Mouse (Mus musculus): ENCODE results near the gene Pex3.

The Pex3 gene

GRCm38 (mm10) chr10:13552646-13553497 lies at the start of gene Pex3, which contains the start of gene Adat2:
Gene Pex3, minus strand, starts transcription at chr10:13553142.
Gene Adat2, plus strand, starts transcription at chr10:13552894.
- in situ Hi-C loops (cut with MboI; ENCODE audit: low sequenced_read_pairs), result loop anchor here (25.0 kb wide), 1 partner anchor 409 kb away; the partner anchor contains the start of gene Hivep2

- in situ Hi-C loops (cut with MboI; ENCODE audit: low sequenced_read_pairs), result no loop called here
These were observed 48.0 kb upstream of the Pex3 start for GRCm38 (mm10) chr10:13600926-13601325.

- in situ Hi-C loops (cut with MboI; ENCODE audit: low sequenced_read_pairs), result no loop called here
These were observed 44.5 kb upstream of the Pex3 start for GRCm38 (mm10) chr10:13597491-13597890.

GRCm38 (mm10) chr10:13596866-13597265 lies 43.9 kb upstream of the Pex3 start:
- in situ Hi-C loops (cut with MboI; ENCODE audit: low sequenced_read_pairs), result no loop called here

DNA sequence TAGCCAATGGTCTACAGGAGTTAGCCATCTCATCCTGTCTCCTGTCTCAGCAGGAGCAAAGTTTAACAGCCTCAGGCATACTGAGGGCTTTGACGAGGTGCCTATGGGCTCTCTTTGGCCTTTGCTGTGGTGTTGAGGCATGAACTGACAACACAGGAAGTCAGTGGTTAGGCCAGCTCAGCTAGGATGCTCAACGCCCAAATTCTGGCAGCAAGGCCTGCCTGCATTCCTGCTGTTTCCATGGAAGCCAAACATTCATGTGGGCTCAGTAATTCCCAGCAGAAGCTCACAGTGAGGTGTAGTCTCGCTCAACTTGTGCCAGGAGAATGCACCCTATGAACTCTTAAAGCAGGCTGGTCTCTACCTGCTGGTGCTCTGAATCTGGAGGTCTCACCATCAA lies 43.1 kb upstream of the Pex3 start:
- in situ Hi-C loops (cut with MboI; ENCODE audit: low sequenced_read_pairs), result no loop called here

DNA sequence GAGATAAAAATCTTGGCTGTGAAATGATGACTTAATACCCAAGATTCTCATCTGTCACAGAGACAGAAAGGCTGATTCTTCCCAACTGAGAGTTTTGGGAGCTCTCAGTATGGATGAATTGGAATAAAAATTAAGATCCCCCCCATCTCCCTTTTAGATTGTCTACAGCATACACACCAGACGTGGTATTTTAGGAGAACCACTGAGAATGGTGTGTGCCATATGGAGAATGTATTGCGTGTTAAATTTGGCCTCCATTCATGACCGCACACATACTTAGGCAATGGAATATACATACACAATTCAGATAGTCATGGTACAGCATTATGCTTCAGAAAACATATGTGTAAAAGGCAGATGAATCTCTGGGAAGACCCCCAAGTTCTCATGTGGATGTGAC lies 40.6 kb upstream of the Pex3 start:
- in situ Hi-C loops (cut with MboI; ENCODE audit: low sequenced_read_pairs), result no loop called here

DNA sequence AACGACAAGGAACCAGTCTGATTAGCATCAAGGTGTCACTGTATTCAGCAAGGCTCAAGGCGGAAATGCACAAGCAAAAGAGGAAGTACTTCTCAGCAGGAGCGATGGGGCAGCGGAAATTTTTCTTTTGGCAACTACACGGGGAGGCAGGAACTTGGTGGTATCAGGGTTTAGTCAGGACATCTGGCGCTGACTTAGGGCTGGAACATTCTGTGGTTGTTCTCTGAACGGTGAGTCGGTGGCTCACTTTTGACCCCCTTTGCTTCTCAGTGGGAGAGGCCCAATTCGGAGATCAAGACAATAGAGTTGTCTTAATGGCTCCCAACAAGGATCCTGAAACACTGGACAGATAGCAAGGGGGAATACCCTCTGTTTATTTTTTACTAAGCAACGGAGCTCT lies 39.3 kb upstream of the Pex3 start:
- in situ Hi-C loops (cut with MboI; ENCODE audit: low sequenced_read_pairs), result no loop called here

GRCm38 (mm10) chr10:13587914-13588313 lies 35.0 kb upstream of the Pex3 start:
- in situ Hi-C loops (cut with MboI; ENCODE audit: low sequenced_read_pairs), result no loop called here

DNA sequence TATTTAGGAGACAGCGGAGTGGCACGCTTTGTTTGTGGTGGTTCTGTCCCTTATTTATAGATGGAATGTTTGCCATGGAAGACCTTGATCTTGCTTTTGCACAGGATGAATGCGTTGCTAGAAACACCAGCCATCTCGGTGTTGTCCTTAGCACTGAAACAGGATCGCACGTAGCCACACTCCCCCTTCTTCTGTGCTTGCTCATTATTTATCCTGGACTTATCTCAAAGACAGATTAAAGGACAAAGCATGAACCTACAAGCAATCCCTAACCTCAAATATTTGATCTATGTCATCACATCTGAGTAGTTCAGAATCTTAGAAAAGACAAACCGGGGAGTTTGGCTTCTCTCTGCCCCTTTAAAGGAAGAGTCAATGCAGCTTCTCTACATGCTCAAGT lies 24.2 kb upstream of the Pex3 start:
- in situ Hi-C loops (cut with MboI; ENCODE audit: low sequenced_read_pairs), result no loop called here

DNA sequence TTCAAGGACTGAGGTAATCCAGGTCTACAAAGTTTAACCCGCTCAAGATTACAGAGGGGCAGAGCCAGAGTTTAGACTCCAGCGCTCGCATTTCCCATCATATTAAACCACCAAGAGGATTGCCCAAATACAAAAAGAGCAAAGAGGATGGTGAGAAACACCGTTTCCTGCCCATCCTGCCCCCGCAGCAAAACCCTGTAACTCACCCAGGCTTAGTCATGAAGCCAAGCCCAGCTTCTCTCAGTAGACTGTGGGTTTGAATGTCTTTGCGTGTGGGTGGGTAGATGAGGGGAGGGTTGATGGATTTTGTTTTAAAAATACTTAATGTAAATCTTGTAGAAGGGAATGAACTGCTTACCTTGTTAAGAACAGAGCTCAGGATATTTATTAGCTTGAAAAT lies 19.5 kb upstream of the Pex3 start:
- in situ Hi-C loops (cut with MboI; ENCODE audit: low sequenced_read_pairs), result loop anchor here (25.0 kb wide), 1 partner anchor 390 kb away; the partner anchor contains the start of gene Hivep2

DNA sequence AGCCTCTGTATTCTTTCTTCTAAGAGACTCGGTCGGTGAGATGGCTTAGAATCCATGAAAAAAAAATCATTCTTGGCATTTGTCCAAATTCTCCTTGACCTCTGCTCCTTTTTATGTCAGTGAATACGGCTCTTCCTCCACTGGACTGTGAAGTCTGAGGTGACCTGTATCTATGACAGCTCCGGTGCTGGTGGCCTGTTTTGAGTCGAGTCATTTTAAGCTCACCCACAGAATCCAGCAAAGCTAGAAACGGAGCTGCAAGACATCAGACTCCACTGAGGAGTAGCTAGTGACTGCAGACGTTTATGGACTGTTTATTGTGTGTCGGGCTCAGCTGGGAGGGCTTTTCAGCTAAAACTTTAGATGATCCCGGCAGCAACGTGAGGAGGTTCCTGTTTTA lies 19.1 kb upstream of the Pex3 start:
- in situ Hi-C loops (cut with MboI; ENCODE audit: low sequenced_read_pairs), result loop anchor here (25.0 kb wide), 1 partner anchor 390 kb away; the partner anchor contains the start of gene Hivep2

- in situ Hi-C loops (cut with MboI; ENCODE audit: low sequenced_read_pairs), result loop anchor here (25.0 kb wide), 1 partner anchor 391 kb away; the partner anchor contains the start of gene Hivep2
These were observed 18.0 kb upstream of the Pex3 start for GRCm38 (mm10) chr10:13570697-13571538.

GRCm38 (mm10) chr10:13569818-13570217 lies 16.9 kb upstream of the Pex3 start:
- in situ Hi-C loops (cut with MboI; ENCODE audit: low sequenced_read_pairs), result loop anchor here (25.0 kb wide), 1 partner anchor 392 kb away; the partner anchor contains the start of gene Hivep2

GRCm38 (mm10) chr10:13566393-13566792 lies 13.5 kb upstream of the Pex3 start:
- in situ Hi-C loops (cut with MboI; ENCODE audit: low sequenced_read_pairs), result loop anchor here (25.0 kb wide), 1 partner anchor 396 kb away; the partner anchor contains the start of gene Hivep2

DNA sequence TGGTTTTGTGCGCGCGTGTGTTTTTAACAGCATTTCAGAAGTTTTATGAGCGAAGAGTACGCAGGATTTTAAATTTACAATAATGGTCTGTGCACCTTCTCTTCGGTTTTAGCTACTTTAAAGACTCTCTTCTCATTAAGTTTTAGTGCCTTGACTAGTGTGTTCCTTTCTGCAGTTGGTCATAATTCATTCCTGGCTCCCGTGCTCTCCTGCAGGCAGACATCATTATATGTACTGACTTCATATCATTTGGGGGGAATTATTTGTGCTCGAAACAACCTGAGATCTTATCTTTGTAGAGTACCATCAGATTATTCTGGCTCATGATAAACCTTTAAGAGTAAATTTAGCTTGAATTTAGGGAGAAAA lies 12.1 kb upstream of the Pex3 start:
- in situ Hi-C loops (cut with MboI; ENCODE audit: low sequenced_read_pairs), result loop anchor here (25.0 kb wide), 1 partner anchor 397 kb away; the partner anchor contains the start of gene Hivep2

DNA sequence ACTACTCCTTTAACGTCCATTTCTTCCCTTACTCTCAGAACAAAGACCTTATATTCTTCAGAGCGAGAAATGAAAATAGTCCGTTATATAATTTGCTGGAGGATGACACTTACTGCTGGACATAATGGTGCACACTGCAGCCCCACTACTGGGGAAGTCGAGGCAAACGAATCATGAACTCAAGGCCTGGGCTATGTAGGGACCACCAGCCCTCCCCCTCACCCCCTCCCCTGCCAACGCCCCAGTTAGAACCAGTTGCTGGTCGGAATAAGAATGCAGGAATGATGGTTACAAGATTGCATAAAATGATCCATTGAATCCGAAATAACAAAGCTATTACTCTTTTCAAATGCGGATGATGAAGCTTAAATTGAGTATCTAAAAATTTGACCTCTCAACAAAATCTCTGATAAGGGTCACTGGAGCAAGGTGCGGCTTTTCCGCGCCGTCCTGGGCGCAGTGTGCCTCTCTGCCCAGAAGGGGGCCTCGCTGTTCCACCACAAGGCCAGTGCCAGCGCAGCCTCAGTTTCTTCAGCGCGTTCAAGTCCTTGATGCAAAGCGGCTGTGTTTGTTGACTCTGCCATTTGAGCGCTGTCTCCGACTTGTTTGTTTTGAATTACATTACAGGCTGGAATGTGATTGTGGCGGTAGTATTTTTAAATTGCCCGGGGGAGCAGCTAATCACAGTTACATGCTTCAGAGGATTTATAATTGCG lies 11.6 kb upstream of the Pex3 start:
- in situ Hi-C loops (cut with MboI; ENCODE audit: low sequenced_read_pairs), result loop anchor here (25.0 kb wide), 1 partner anchor 398 kb away; the partner anchor contains the start of gene Hivep2

DNA sequence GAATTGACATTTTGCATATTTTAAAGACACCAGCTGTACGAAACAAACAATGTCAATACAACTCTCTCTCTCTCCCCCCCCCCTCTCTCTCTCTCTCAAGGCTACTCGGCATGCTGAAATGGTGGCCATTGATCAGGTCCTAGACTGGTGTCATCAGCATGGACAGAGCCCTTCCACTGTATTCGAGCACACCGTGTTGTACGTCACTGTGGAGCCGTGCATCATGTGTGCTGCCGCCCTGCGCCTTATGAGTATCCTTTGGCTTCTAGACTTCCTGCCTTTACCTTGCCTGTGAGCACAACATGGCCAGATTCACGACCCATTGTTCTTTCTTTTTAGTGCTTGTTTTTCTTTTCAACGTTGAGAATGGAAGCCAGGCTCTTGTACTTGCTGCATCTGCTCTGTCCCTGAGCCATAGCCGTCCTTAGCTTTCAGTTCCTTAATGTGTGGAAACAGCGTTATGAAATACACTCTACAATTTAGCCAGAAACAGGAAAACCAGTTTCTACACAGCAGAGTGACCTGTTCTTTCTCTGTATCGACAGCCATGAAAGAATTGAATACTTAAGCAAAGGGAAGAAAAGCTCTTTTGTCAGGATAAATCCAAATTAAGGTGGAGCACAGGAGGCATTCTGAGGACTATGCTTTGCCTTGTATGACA lies 7.2 kb upstream of the Pex3 start:
- in situ Hi-C loops (cut with MboI; ENCODE audit: low sequenced_read_pairs), result loop anchor here (25.0 kb wide), 1 partner anchor 402 kb away; the partner anchor contains the start of gene Hivep2

DNA sequence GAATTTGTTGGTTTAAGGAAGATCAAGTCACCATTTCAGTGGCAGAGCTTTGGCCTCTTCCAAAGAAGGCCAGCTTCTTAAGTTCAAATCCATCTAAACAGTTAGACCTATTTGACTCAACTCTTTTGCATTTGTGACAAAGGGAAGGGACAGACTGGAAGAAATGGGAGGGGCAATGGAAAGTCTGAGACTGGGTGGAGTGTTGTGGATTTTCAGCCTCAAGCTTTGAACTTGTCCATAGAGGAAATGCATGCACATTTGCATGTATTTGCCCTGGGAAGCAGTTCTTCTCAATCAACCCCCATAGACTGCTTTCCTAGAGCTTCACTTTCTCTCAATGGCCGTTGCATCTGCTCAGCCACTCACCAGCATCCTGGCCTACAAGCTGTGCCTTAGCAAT lies 1.4 kb upstream of the Pex3 start:
- in situ Hi-C loops (cut with MboI; ENCODE audit: low sequenced_read_pairs), result loop anchor here (25.0 kb wide), 1 partner anchor 408 kb away; the partner anchor contains the start of gene Hivep2

GRCm38 (mm10) chr10:13553498-13553985 lies 600 bp upstream of the Pex3 start:
- in situ Hi-C loops (cut with MboI; ENCODE audit: low sequenced_read_pairs), result loop anchor here (25.0 kb wide), 1 partner anchor 409 kb away; the partner anchor contains the start of gene Hivep2

DNA sequence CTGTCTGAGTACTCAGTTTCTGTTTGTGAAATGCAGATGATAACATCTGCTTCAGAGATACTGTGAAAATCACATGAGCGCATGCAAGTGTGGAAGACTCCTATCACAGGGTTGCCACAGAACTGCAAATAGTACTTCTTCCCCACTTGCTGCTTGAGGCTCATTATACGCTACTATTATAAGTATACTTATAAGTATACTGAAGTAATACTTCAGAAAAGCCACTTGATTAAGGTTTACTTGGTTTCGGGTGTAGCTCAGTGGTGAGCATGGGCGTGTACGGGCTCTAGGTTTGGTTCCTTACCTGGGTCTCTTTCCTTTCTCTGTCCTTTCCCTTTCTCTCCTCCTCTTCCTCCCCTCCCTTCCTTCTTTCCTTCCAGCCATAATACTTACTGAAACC lies 11.2 kb downstream of the Pex3 start:
- in situ Hi-C loops (cut with MboI; ENCODE audit: low sequenced_read_pairs), result no loop called here

All from CH12F3 (cell line).